Mouse (Mus musculus) monocyte, adult 59 days (primary cell): ENCODE data around the gene Grcc10. TPM values are rescaled to one million over a fixed set of nuclear protein-coding genes. Genes with fewer than 3 reads are reported as not detected.

Experiments used
- total RNA-seq, 2 experiments: library from RNA; stranded (reverse); gene quantifications; one replicate each; pipeline ENCODE4 v1.2.4; 2023

Grcc10 gene
- 100 to 1,000 TPM; 177 to 186 TPM for total RNA-seq

DNA sequence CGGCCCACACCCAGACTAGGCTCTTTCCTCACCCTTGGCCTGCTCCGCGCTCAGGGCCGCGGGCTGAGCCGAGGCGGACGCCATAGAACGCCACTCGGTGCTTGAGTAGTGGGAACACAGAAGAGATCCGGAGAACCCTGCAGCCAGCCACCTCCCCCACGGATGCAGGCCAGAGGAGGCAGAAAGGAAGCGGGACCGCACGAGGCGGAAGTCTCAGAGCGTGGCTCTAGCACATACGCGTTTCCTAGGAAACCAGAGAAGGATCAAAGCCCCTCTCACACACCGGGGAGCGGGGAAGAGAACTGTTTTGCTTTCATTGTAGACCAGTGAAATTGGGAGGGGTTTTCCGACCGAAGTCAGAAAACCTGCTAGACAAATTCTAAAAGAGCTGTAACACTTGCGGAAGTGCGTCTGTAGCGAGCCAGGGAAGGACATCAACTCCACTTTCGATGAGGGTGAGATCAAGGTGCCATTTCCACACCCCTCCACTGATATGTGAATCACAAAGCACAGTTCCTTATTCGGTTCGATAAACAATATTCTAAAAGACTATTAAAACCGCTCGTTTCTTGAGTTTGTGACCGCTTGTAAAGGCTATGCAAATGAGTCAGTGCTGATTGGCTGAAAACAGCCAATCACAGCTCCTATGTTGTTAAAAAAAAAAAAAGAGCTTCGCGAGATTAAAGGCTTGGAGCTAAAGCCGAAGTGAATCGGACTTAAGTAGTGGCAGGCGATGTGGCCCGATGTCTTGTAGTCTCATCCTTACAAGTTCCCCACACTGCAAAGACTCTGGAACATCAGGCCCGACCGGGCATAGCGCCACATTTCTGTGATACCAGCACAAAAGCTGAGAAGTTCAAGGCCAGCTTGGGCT is at the start of gene Grcc10:
Gene Grcc10, minus strand, starts transcription at position 487 of the 874 bp plus-strand sequence.

DNA sequence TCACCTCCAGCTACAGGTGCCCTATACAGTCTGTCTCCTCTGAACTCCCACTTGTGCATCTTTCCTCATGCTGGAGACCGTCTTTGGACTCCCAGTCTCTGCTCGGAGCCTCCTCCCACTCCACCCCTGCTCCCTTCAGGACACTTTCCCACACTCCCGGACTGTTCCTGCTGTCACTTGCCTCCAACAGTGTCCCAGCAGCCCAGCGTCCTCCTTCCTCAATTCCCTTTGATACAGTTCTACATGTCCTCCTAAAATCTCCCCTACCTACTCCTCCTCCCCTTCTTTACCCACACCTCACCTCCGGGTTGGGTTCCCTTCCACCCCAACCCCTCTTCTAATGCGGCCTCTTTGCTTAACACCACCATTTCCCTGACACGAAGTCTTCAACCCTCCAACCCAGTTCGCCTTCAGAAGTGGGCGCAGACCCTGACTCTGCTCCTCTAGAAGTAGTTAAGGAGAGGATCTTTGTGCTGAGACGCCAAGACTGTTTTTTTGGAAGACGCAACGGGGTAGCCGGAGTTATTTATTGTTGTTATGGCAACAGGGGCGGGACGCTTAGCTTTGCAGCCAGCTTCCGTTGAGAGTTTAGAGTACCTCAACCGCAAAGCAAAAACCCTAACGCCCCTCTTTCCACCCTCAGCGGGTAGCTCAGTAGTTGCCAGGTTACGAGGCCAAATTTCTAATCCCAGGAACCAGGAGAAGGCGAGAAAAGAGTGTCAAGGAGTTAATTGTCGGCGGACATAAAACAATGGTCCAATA is 38.2 kb upstream of the Grcc10 start, which contains the start of gene Lrrc23:
Gene Lrrc23, minus strand, starts transcription at position 506 of the 762 bp plus-strand sequence.

DNA sequence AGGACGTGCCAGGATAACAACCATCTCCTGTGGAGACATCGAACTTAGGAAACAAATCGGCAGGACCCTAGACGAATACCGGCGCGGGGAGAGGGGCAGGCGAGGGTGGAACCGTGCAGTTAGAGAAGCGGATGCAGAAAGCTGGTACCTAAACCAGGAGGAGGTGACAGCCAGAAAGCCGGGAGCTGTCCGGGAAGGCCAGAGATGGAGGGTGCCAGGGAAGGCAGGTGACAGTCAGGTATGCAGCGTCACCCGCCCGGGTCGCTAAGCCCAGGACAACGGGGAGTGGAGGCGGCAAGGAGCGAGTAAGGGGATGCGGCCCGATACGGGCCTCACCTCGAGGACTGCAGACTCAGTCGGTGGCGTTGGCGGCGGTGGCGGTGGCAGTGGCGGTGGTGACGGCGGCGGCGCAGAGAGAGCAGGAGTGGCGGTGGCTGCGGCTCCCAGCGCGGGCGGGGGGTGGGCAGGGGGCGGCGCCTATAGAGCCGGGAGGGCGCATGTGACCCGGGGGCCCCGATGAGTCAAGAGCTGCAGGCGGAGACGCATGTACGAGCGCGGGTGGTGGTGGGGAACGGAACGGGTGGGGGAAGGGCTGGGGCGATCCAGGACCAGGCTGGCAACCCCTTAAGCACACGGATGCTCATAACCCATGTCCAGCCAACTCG is 28.1 kb upstream of the Grcc10 start, which contains the start of gene Eno2:
Gene Eno2, minus strand, starts transcription at position 573 of the 665 bp plus-strand sequence.

DNA sequence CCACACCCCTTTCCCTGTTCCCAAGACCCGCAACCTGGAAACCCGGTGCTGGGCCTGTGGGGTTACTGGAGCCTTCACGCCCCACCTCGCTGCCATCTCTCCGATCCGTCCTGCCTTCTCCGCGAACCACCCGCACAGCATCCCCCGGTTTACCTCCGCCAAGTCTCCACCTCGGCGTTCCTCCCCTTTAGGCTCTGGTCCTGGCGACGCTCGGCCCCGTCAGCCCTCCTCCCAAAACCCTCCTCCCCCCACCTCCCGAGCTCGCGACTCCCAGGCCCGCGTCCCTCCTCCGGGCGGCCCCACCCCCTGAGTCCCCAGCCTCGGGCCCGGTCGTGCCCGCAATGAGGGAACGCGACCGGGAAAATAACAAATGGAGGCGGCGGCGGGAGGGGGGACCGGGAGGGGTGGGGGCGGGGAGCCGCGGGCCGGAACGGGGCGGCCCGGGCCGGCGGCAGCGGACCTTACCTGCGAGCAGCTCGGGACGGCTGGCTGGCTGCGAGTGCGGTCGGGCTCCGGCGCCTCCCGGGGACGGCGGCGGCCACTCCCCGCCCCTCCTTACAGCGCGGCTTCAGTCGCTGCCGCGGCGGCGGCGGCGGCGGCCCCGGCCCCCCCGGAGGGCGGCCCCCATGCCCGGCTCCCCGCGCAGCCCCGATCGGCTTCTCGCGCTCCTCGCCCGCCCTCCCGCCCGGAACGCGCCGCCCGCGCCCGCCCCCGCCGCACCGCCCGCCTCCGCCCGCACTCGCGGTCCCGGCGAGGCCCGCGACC is 14.8 kb upstream of the Grcc10 start, which contains the start of the genes Gm45234 and Atn1:
Gene Gm45234, minus strand, starts transcription at position 191 of the 765 bp plus-strand sequence.
Gene Atn1, minus strand, starts transcription at position 694 of the 765 bp plus-strand sequence.

DNA sequence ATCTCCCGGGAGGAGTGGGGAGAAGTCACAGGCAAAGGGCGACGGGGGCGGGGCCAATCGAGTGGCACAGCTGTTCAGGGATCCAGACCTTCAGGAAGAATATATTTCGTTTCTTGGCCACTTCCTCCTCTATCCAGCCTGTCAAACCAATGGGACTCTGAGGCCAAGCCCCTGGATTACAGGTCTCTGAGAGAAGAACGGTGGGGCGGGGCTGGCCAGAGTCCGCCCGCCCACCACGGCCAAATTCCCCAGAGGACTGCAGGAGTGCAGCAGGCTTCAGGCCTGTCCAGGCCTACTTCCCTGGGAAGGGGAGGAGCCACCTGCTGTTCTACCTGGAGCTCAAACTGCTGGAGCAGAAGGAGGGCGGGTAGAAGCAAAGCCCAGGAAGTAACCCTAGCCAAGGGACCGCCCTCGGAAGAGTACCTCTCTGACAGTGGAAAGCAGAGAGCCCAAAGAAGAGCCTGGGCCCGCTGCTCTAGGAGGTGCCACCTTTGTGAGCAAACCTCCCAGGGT is 2.6 kb downstream of the Grcc10 start, which contains the start of gene Ptpn6:
Gene Ptpn6, minus strand, starts transcription at position 204 of the 513 bp plus-strand sequence.

DNA sequence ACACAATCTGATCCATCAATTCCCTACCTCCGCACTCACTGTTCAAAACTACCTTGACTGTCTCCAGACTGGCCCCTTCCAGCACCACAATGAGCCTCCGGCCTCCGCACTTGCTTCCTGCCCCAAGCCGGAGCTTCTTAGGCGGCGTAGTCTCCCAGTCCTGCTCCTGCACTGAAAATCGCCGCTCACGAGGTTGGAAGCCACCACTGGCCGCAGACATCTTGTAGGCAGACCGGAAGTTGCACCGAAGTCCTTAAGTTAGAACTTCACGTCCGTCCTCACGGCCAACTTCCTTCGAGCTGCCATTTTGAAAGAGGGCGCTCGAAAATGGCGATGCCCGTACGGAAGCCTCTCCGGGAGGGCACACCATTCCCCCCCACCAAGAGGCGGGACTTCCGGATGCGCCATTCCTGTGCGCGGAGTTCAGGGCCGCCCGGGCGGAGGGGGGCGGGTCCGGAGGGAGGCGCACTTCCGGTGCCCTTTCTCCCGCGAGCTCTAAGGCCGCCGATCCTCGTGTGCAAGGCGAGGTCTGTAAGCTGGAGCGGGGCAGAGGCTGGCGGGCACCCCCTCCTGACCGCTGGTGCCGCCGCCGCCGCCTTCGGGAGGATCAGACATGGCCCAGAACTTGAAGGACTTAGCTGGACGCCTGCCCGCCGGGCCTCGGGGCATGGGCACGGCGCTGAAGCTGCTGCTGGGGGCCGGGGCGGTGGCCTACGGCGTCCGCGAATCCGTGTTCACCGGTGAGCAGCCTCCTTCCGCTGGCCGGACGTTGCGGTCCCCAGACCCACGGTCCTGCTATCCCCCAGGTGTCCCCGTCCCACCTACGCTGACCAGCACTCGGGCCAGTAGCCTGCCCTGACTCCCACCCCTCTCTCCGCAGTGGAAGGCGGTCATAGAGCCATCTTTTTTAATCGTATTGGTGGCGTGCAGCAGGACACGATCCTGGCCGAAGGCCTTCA is 29.1 kb downstream of the Grcc10 start, which contains the start of the genes Emg1 and Phb2:
Gene Emg1, minus strand, starts transcription at position 355 of the 959 bp plus-strand sequence.
Gene Phb2, plus strand, starts transcription at position 513 of the 959 bp plus-strand sequence.

Other genes with a start within 250 kb of the Grcc10 start
- gene C1rl, start 248.3 kb downstream of the Grcc10 start, total RNA-seq: 1 to 10 TPM; 7.1 to 9.7 TPM
- gene C1ra, start 229.0 kb downstream of the Grcc10 start, total RNA-seq: 1 to 10 TPM; 5.0 to 6.0 TPM
- gene C1s1, start 199.0 kb downstream of the Grcc10 start, total RNA-seq: 1 to 10 TPM; 1.1 to 1.4 TPM
- gene C1rb, start 171.1 kb downstream of the Grcc10 start, total RNA-seq: 1 to 10 TPM in 1 of 2 experiments, under 1 TPM in 1; 0.84 to 1.1 TPM
- gene C1s2, start 105.3 kb downstream of the Grcc10 start, total RNA-seq: not detected
- gene Lpcat3, start 78.3 kb downstream of the Grcc10 start, total RNA-seq: 10 to 100 TPM; 40.9 to 54.4 TPM
- gene Emg1, start 29.2 kb downstream of the Grcc10 start, total RNA-seq: 10 to 100 TPM; 71.1 to 73.2 TPM
- 100 to 1,000 TPM; 147 to 165 TPM for gene Phb2, start 29.0 kb downstream of the Grcc10 start, total RNA-seq
- 100 to 1,000 TPM; 496 to 510 TPM for gene Ptpn6, start 2.7 kb downstream of the Grcc10 start, total RNA-seq
- not detected for gene Gm45234, start 14.6 kb upstream of the Grcc10 start, total RNA-seq
- 10 to 100 TPM; 23.7 to 25.1 TPM for gene Atn1, start 15.2 kb upstream of the Grcc10 start, total RNA-seq
- 1 to 10 TPM; 1.9 to 2.6 TPM for gene Eno2, start 28.3 kb upstream of the Grcc10 start, total RNA-seq
- gene Lrrc23, start 38.4 kb upstream of the Grcc10 start, total RNA-seq: not detected
- gene Spsb2, start 67.3 kb upstream of the Grcc10 start, total RNA-seq: 10 to 100 TPM; 20.4 to 20.7 TPM
- gene Tpi1, start 72.9 kb upstream of the Grcc10 start, total RNA-seq: 100 to 1,000 TPM; 110 to 111 TPM
- 10 to 100 TPM; 58.5 to 64.1 TPM for gene Usp5, start 88.1 kb upstream of the Grcc10 start, total RNA-seq
- gene Cdca3, start 88.2 kb upstream of the Grcc10 start, total RNA-seq: 1 to 10 TPM; 1.2 to 3.8 TPM
- not detected for gene Gnb3, start 98.9 kb upstream of the Grcc10 start, total RNA-seq
- 1 to 10 TPM; 2.0 to 4.1 TPM for gene P3h3, start 116.4 kb upstream of the Grcc10 start, total RNA-seq
- 1 to 10 TPM; 1.8 to 2.3 TPM for gene Gpr162, start 122.6 kb upstream of the Grcc10 start, total RNA-seq
- 10 to 100 TPM; 15.6 to 17.2 TPM for gene Cd4, start 146.8 kb upstream of the Grcc10 start, total RNA-seq
- 1 to 10 TPM; 5.9 to 8.7 TPM for gene Lag3, start 170.3 kb upstream of the Grcc10 start, total RNA-seq
- 100 to 1,000 TPM; 216 to 239 TPM for gene Ptms, start 178.7 kb upstream of the Grcc10 start, total RNA-seq
- 100 to 1,000 TPM; 124 to 137 TPM for gene Mlf2, start 190.0 kb upstream of the Grcc10 start, total RNA-seq
- gene Cops7a, start 224.2 kb upstream of the Grcc10 start, total RNA-seq: 10 to 100 TPM; 37.3 to 38.4 TPM